Mouse (Mus musculus): ENCODE data around the gene Sik1. TPM values are rescaled to one million over a fixed set of nuclear protein-coding genes. Genes with fewer than 3 reads are reported as not detected.

Gene Sik1
- polyA plus RNA-seq, 1 experiment from 2014 or later: 3.6 TPM

DNA sequence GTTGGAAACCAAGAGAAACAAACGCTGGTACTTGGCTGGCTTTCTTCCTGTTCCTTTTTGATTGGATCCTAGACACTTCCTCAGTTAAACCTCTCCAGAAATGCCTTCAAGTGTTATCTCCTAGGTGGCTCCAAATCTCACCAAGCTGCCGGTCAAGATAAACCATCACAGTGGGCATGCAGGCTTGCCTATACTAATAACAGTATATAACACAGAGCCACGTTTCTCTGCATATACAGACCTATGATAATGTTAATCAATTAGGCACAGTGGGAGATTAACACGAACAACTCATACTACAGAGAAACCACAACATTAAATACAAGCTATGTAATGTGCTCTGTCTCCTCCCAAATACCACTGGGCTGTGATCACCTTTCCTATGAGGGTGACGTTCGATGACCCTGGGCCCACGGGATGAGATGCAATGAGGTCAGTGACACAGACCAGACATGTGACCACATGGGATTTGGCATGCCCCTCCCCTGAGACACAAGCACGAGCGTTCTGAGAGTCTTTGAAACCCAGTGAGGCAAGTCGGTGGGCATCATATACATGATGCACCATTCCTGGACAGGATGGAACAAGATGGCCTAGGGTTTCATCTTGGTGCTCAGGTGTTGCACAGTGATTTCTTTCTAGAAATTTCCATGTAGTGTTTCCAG lies 7.7 kb upstream of the Sik1 start:
- peak; percentile 18; the same call in 1 of the 2 replicates for ATAC-seq (ENCODE audit: low read depth)
- WGBS (ENCODE audit: insufficient replicate concordance): 41% methylated on average over 10 of the region's 10 CpGs
- H3K27me3 ChIP-seq: no peaks in the 10 kb centered on the region

DNA sequence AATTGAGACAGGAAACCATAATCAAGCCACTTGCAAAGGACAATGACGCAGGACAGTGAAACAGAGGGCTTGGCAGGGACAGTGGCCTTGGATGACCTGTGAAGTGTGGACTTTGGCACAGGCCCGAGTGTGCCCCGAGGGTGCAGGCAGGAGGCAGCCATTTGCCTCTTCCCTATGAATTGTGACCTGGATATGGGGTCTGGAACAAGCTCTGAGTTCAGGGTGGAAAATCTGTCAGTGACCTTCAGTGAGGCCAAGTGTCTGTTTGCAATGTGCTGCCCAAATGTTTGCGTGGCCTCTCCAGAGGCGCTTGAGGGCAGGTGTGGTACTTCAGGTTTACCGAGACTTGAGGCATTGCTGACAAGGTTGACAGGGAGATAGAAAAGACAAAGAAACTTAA lies 6.5 kb upstream of the Sik1 start:
- Histone ChIP-seq H3K4me1 (replicated peaks) (peaks cover 6% of the 10 kb centered on the region), H3K27ac (no peak overlapping the region), H3K4me2 (no peak overlapping the region), H3K9ac (no peak overlapping the region), H3K9me3 (replicated peaks) (no peaks in the 10 kb centered on the region), H3K27me3 (no peaks in the 10 kb centered on the region), H3K36me3 (no peaks in the 10 kb centered on the region), H3K4me3 (replicated peaks) (no peak overlapping the region)
- DNase-seq (no peak), ATAC-seq (ENCODE audit: low read depth) (peak; percentile 27; the same call in 1 of the 2 replicates)
- WGBS (ENCODE audit: insufficient replicate concordance): 65% methylated on average over 6 of the region's 6 CpGs

More for the DNA sequence above, 7.7 kb upstream of the Sik1 start:
- no peaks in the 10 kb centered on the region for H3K9me3 ChIP-seq (replicated peaks)
- no peaks in the 10 kb centered on the region for H3K36me3 ChIP-seq
- H3K4me2 ChIP-seq: no peak overlapping the region
- no peak for DNase-seq
- no peak overlapping the region for H3K27ac ChIP-seq
- H3K4me1 ChIP-seq (replicated peaks): no peaks in the 10 kb centered on the region; the same call in 1 of the 2 replicates
- no peak overlapping the region for H3K4me3 ChIP-seq (replicated peaks)
- H3K9ac ChIP-seq: no peak overlapping the region

DNA sequence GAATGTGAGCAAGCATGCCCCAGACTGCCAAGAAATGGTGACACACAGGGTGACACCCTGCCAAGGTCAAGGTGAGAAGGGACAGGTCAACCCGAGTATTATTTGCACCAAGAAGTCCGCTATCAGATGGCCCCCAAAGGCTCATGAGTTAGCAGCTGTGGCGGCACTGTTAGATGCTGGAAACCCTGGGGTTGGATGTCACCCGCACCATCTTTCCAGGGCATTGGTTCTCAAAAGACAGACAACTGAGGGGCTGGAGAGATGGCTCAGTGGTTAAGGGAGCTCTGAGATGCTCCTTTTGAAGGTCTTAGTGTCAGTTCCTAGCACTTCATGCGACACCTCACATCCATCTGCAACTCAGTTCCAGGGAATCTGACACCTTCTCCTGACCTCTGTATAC lies 6.1 kb upstream of the Sik1 start:
- Histone ChIP-seq H3K4me1 (replicated peaks) (peaks cover 11% of the 10 kb centered on the region), H3K4me2 (no peak overlapping the region), H3K4me3 (replicated peaks) (no peak overlapping the region), H3K9me3 (replicated peaks) (no peaks in the 10 kb centered on the region), H3K9ac (no peak overlapping the region), H3K27me3 (no peaks in the 10 kb centered on the region), H3K27ac (no peak overlapping the region), H3K36me3 (no peaks in the 10 kb centered on the region)
- DNase-seq: no peak
- no peak for ATAC-seq (ENCODE audit: low read depth)
- WGBS (ENCODE audit: insufficient replicate concordance): 71% methylated on average over 5 of the region's 5 CpGs

GRCm38 (mm10) chr17:31860856-31861255 lies 5.3 kb upstream of the Sik1 start:
- no peak for ATAC-seq (ENCODE audit: low read depth)
- no peak for DNase-seq
- H3K4me3 ChIP-seq (replicated peaks): no peak overlapping the region
- no peak overlapping the region for H3K9ac ChIP-seq
- no peaks in the 10 kb centered on the region for H3K36me3 ChIP-seq
- WGBS (ENCODE audit: insufficient replicate concordance): 76% methylated on average over 8 of the region's 8 CpGs
- H3K27me3 ChIP-seq: no peaks in the 10 kb centered on the region
- H3K4me2 ChIP-seq: no peak overlapping the region
- H3K4me1 ChIP-seq (replicated peaks): peaks cover 19% of the 10 kb centered on the region
- no peaks in the 10 kb centered on the region for H3K9me3 ChIP-seq (replicated peaks)
- no peak overlapping the region for H3K27ac ChIP-seq

- WGBS (ENCODE audit: insufficient replicate concordance): 43% methylated on average over 2 of the region's 2 CpGs
- Histone ChIP-seq H3K27me3 (peaks cover 7% of the 10 kb centered on the region), H3K27ac (no peak overlapping the region), H3K9me3 (replicated peaks) (no peaks in the 10 kb centered on the region), H3K4me3 (replicated peaks) (no peak overlapping the region), H3K36me3 (no peaks in the 10 kb centered on the region), H3K4me1 (replicated peaks) (peaks cover 33% of the 10 kb centered on the region), H3K4me2 (no peak overlapping the region), H3K9ac (no peak overlapping the region)
- no peak for DNase-seq
- ATAC-seq (ENCODE audit: low read depth): no peak
Observed at GRCm38 (mm10) chr17:31859367-31859766, 3.8 kb upstream of the Sik1 start.

GRCm38 (mm10) chr17:31858786-31859185 lies 3.2 kb upstream of the Sik1 start:
- 62% methylated on average over 2 of the region's 2 CpGs for WGBS (ENCODE audit: insufficient replicate concordance)
- Histone ChIP-seq H3K9me3 (replicated peaks) (no peaks in the 10 kb centered on the region), H3K27me3 (peaks cover 7% of the 10 kb centered on the region), H3K36me3 (no peaks in the 10 kb centered on the region), H3K4me3 (replicated peaks) (no peak overlapping the region), H3K9ac (no peak overlapping the region), H3K27ac (no peak overlapping the region), H3K4me1 (replicated peaks) (peaks cover 37% of the 10 kb centered on the region), H3K4me2 (no peak overlapping the region)
- no peak for DNase-seq
- no peak for ATAC-seq (ENCODE audit: low read depth)

DNA sequence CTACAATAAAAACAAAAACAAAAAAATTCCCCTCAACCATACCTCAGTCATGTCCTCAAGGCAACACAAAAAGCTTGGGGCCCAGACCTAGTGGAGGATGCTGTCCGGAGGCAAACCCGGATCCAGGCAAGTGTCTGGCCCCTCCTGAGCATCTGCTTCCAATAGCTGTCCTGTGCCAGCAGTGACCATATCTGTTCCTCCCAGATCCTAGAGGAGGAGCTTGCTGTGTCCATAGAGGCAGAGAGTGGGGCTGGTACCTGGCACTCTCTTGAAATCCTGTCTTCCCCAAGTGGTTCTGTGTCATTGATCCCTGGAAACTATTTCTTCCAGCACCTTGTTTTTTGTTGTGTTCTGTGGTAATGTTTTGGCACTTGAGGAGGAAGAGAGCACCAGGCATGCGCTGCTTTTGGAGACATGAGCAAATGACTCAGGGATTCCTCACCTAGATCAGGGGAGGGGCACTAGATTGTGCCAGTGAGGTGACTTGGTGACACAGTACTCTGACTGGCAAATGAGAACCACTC lies 2.4 kb upstream of the Sik1 start:
- Histone ChIP-seq H3K4me2 (no peak overlapping the region), H3K4me3 (replicated peaks) (no peak overlapping the region), H3K9me3 (replicated peaks) (no peaks in the 10 kb centered on the region), H3K36me3 (no peaks in the 10 kb centered on the region), H3K27ac (no peak overlapping the region), H3K4me1 (replicated peaks) (peaks cover 45% of the 10 kb centered on the region), H3K9ac (no peak overlapping the region), H3K27me3 (peaks cover 7% of the 10 kb centered on the region)
- 81% methylated on average over 3 of the region's 3 CpGs for WGBS (ENCODE audit: insufficient replicate concordance)
- DNase-seq (no peak), ATAC-seq (ENCODE audit: low read depth) (no peak)

- no peaks in the 10 kb centered on the region for H3K36me3 ChIP-seq
- peaks cover 7% of the 10 kb centered on the region for H3K27me3 ChIP-seq
- WGBS (ENCODE audit: insufficient replicate concordance): 74% methylated on average over 4 of the region's 4 CpGs
- DNase-seq: no peak
- no peak overlapping the region for H3K4me3 ChIP-seq (replicated peaks)
- H3K27ac ChIP-seq: peak overlapping the region; percentile 74; the same call in 1 of the 2 replicates
- H3K4me2 ChIP-seq: no peak overlapping the region
- H3K9me3 ChIP-seq (replicated peaks): no peaks in the 10 kb centered on the region
- peaks cover 52% of the 10 kb centered on the region for H3K4me1 ChIP-seq (replicated peaks)
- H3K9ac ChIP-seq: no peak overlapping the region
- ATAC-seq (ENCODE audit: low read depth): no peak
Observed at GRCm38 (mm10) chr17:31857251-31857650, 1.6 kb upstream of the Sik1 start.

- H3K27ac ChIP-seq: peak overlapping the region; percentile 74
- H3K4me3 ChIP-seq (replicated peaks): peak overlapping the region; percentile 77
- H3K9ac ChIP-seq: peak overlapping the region; percentile 67
- 0 out of 2 replicates have a peak, but pooled peaks cover under 1% of the 10 kb centered on the region for H3K36me3 ChIP-seq
- DNase-seq (peak; percentile 32), ATAC-seq (ENCODE audit: low read depth) (peak; percentile 24)
- WGBS (ENCODE audit: insufficient replicate concordance): 44% methylated on average over 17 of the region's 17 CpGs
- peak overlapping the region; percentile 98 for H3K4me2 ChIP-seq
- H3K9me3 ChIP-seq (replicated peaks): no peaks in the 10 kb centered on the region
- peaks cover 56% of the 10 kb centered on the region for H3K4me1 ChIP-seq (replicated peaks)
- peaks cover 7% of the 10 kb centered on the region for H3K27me3 ChIP-seq
Observed at GRCm38 (mm10) chr17:31856519-31857160, 1.0 kb upstream of the Sik1 start.

GRCm38 (mm10) chr17:31854770-31855596 lies 621 bp downstream of the Sik1 start:
- DNase-seq (peak; percentile 17), ATAC-seq (ENCODE audit: low read depth) (peak; percentile 31)
- WGBS (ENCODE audit: insufficient replicate concordance): under 1% methylated on average over 73 of the region's 73 CpGs
- Histone ChIP-seq H3K4me1 (replicated peaks) (peaks cover 58% of the 10 kb centered on the region), H3K27me3 (peaks cover 7% of the 10 kb centered on the region), H3K36me3 (peaks cover 16% of the 10 kb centered on the region), H3K27ac (peak overlapping the region; percentile 50), H3K4me3 (replicated peaks) (peak overlapping the region; percentile 77), H3K9me3 (replicated peaks) (no peaks in the 10 kb centered on the region), H3K4me2 (peak overlapping the region; percentile 98), H3K9ac (peak overlapping the region; percentile 87)

Data from liver, embryonic 13.5 days (tissue).